Mouse (Mus musculus) adrenal gland, postnatal 25 days (tissue): ENCODE results near the gene Magea4. TPM values are rescaled to one million over a fixed set of nuclear protein-coding genes. Genes with fewer than 3 reads are reported as not detected.

Experiments
- DNase-seq: peaks from one replicate; pipeline ENCODE4 v3.0.0; 2021; ENCODE audit warnings: mixed read lengths
- long read RNA-seq: library from polyadenylated mRNA; stranded (forward); transcript quantifications from one replicate; pipeline ENCODE4 v2.0.0, GENCODE M21; 2021
- microRNA-seq, 2 experiments: library from miRNA; unstranded; fragments of <30 nt; microRNA quantifications; one replicate each; pipeline ENCODE4 v1.2.0; 2021
- total RNA-seq: library from RNA; stranded (reverse); gene quantifications from 2 replicates; pipeline ENCODE4 v1.2.3, GENCODE M21; 2021

Gene Magea4
- total RNA-seq = not detected in 2 replicates
- long read RNA-seq = 0 reads

- no peak for DNase-seq
These were observed at the start of gene Magea4 for GRCm38 (mm10) chrX:72221717-72222116. Gene Magea4, plus strand, starts transcription at chrX:72222017.

DNA sequence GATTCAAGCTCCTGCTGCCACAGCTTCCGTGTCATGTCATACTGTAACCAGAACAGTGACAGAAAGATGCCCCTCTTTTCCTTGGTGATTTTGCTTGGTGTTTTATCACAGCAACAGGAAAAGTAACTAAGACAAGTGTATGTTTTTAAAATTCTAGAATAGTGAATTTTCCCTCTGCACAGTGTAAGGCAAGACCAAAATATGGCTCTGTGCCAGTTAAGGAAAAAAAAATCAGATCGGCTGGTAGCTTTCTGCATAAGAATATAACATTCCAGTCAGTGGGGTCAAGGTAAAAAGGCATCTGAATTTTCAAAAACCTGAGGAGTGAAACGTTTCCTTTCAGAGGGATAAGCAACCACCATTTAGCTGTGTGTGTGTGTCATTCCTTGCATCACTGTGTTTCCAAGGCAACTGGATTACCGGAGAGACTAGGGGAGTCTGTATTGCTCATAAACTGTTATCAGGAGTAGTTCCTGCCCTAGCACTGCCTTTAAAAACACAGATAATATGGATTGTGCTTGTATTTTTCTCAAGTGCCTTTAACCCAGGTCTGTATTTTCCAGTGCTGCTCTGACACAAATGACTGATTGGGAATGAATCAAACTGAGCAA, 18.8 kb upstream of the Magea4 start:
- no peak for DNase-seq

DNA sequence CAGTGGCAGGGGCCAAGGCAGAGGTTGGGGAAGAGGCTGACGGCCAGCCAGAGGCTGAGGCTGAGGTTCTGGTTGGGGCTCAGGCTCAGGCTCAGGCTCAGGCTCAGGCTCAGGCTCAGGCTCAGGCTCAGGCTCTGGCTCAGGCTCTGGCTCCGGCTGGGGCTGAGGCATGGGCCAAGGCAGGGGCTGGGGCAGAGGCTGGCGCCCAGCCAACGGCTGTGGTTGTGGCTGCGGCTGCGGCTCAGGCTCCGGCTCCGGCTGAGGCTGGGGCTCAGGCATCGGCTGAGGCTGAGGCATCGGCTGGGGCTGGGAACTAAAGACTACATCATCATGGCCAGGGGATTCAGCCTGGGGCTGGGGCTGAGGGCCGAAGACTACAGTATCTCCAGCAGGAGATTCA, 48.8 kb downstream of the Magea4 start:
- DNase-seq = no peak

Small RNAs within 50 kb of the gene (microRNA-seq; reads per million reads assigned to microRNA genes)
- gene Mir224 (72.9 to 156 reads per million in 2 experiments), gene Mir452 (3.1 to 3.6 reads per million in 2 experiments)

Other genes starting within 250 kb of the Magea4 start
- not detected in 2 replicates for gene Fate1, start 249.0 kb upstream of the Magea4 start, total RNA-seq
- 0.15 TPM in 1 of 2 replicates, not detected in the other for gene Cnga2, start 230.2 kb upstream of the Magea4 start, total RNA-seq
- 1.4 and 3.9 TPM in 2 replicates for gene Gabre, start 52.8 kb downstream of the Magea4 start, total RNA-seq
- gene Magea10, start 164.8 kb downstream of the Magea4 start, total RNA-seq = not detected in 2 replicates